Mouse (Mus musculus): ENCODE measurements around the gene Vmn1r14.
"Not testable (repeated sequence)": the region's sequence is repeated elsewhere in the genome, so short reads cannot be mapped to it uniquely, and the experiment has no call there.

Vmn1r14 gene

DNA sequence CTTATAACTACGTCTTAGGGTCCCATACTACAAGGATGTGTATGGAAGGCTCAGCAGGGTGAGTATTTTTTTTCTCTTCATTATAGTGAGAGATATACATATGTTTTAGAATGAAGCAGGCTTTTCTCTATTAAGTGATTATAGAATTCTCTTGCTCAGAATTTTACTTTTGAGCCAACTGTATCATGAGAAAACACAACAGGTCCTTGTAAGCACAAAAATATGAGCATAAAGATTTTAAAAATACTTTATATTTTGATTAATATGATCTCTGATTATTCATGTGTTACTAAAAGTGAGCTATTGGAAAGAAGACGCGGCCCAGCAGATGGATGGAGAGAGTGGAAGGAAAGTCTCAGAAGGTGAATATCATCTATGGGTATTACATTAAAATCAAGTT is at the start of gene Vmn1r14:
TSS of gene Vmn1r14 (plus strand) at position 301 of the 400 bp plus-strand sequence.
- no peak for DNase-seq (ENCODE audit: low read depth, low spot score)

DNA sequence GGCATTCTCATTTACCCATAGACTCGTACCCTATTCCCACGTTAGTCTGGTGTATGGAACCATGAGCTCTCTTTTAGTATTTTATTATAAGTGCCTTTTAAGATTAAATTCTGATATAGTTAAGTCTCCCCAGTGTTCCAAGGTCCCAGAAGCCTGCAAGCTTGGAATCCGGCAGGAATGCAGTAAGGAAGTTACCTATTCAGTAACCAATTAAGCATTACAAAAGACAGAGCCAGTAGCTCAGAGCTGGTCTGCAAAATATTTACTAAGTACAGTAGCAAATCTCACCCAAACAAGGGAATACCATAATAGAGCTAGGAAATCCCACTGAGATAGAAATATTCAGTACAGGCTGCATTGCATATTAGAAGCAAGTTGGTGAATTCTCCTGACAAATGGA is 41.5 kb upstream of the Vmn1r14 start:
- not testable (repeated sequence) for DNase-seq (ENCODE audit: low read depth, low spot score)

- DNase-seq (ENCODE audit: low read depth, low spot score): not testable (repeated sequence)
Observed at GRCm38 (mm10) chr6:57202990-57203389, 28.5 kb upstream of the Vmn1r14 start, which contains the start of gene Vmn1r13. Gene Vmn1r13, plus strand, starts transcription at chr6:57203290.

- no peak for DNase-seq (ENCODE audit: low read depth, low spot score)
Observed at GRCm38 (mm10) chr6:57257652-57258051, 26.2 kb downstream of the Vmn1r14 start, which contains the start of gene Vmn1r15. Gene Vmn1r15, plus strand, starts transcription at chr6:57257952.

- DNase-seq (ENCODE audit: low read depth, low spot score): no peak
Observed at GRCm38 (mm10) chr6:57260990-57261389, 29.5 kb downstream of the Vmn1r14 start.

GRCm38 (mm10) chr6:57271881-57272280 is 40.4 kb downstream of the Vmn1r14 start:
- DNase-seq (ENCODE audit: low read depth, low spot score): no peak

GRCm38 (mm10) chr6:57272517-57272916 is 41.0 kb downstream of the Vmn1r14 start:
- DNase-seq (ENCODE audit: low read depth, low spot score): no peak

DNA sequence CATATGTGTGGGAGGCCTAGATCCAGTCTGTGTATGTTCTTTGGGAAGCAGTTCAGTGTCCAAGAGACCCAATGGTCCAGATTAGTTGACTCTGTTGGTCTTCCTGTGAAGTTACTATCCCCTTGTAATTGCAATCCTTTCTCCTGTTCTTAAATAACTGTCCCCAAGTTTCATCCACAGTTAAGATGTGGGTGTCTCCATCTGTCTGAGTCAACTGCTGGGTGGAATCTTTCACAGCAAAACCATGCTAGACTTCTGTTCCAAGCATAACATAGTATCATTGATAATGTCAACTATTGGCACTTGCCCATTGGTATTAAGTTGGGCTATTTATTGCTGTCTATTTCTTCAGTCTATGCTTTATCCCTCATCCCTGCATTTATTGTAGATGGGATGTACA is 47.5 kb downstream of the Vmn1r14 start:
- no peak for DNase-seq (ENCODE audit: low read depth, low spot score)
